Mouse (Mus musculus): Measurements from ENCODE around the gene Wbp1. TPM values are rescaled to one million over a fixed set of nuclear protein-coding genes. Genes with fewer than 3 reads are reported as not detected.

Gene Wbp1
- polyA plus RNA-seq, 1 experiment = 70.3 TPM

GRCm38 (mm10) chr6:83115682-83116372 lies 5.5 kb downstream of the Wbp1 start:
- Histone ChIP-seq H3K4me1 (ENCODE audit: control insufficient read depth, insufficient read depth, insufficient read length, low read length) (peaks cover 8% of the 10 kb centered on the region; the same call in 1 of the 2 replicates), H3K4me3 (ENCODE audit: insufficient read depth, low read depth, low read length) (peak overlapping the region; percentile 89), H3K27ac (replicated peaks; ENCODE audit: low read depth, low read length) (no peak overlapping the region)

GRCm38 (mm10) chr6:83115011-83115671 lies 6.2 kb downstream of the Wbp1 start, which contains the start of gene Mogs:
TSS of gene Mogs (plus strand) at chr6:83115496.
- H3K27ac ChIP-seq (replicated peaks; ENCODE audit: low read depth, low read length) = peak within 1 kb of the TSS; percentile 94
- H3K4me3 ChIP-seq (ENCODE audit: insufficient read depth, low read depth, low read length) = peak within 1 kb of the TSS; percentile 89
- peaks cover 8% of the 10 kb centered on the region; the same call in 1 of the 2 replicates for H3K4me1 ChIP-seq (ENCODE audit: control insufficient read depth, insufficient read depth, insufficient read length, low read length)

GRCm38 (mm10) chr6:83111510-83112136 lies 9.7 kb downstream of the Wbp1 start:
- H3K4me3 ChIP-seq (ENCODE audit: insufficient read depth, low read depth, low read length) = no peak overlapping the region
- H3K27ac ChIP-seq (replicated peaks; ENCODE audit: low read depth, low read length) = no peak overlapping the region
- peaks cover 7% of the 10 kb centered on the region; the same call in 1 of the 2 replicates for H3K4me1 ChIP-seq (ENCODE audit: control insufficient read depth, insufficient read depth, insufficient read length, low read length)

- Histone ChIP-seq H3K4me1 (ENCODE audit: control insufficient read depth, insufficient read depth, insufficient read length, low read length) (peaks cover 4% of the 10 kb centered on the region; the same call in 1 of the 2 replicates), H3K4me3 (ENCODE audit: insufficient read depth, low read depth, low read length) (peak within 1 kb of the TSS; percentile 89), H3K27ac (replicated peaks; ENCODE audit: low read depth, low read length) (peak within 1 kb of the TSS; percentile 92)
Measured at GRCm38 (mm10) chr6:83108762-83109668, 12.3 kb downstream of the Wbp1 start, which contains the start of gene Mrpl53. TSS of gene Mrpl53 (plus strand) at chr6:83109040.

GRCm38 (mm10) chr6:83107566-83108400 lies 13.6 kb downstream of the Wbp1 start:
- peak overlapping the region; percentile 89 for H3K4me3 ChIP-seq (ENCODE audit: insufficient read depth, low read depth, low read length)
- no peak overlapping the region for H3K27ac ChIP-seq (replicated peaks; ENCODE audit: low read depth, low read length)
- H3K4me1 ChIP-seq (ENCODE audit: control insufficient read depth, insufficient read depth, insufficient read length, low read length) = peaks cover 4% of the 10 kb centered on the region

GRCm38 (mm10) chr6:83104158-83104557 lies 17.2 kb downstream of the Wbp1 start:
- H3K4me3 ChIP-seq (ENCODE audit: insufficient read depth, low read depth, low read length) = no peak overlapping the region
- peaks cover 10% of the 10 kb centered on the region for H3K4me1 ChIP-seq (ENCODE audit: control insufficient read depth, insufficient read depth, insufficient read length, low read length)
- H3K27ac ChIP-seq (replicated peaks; ENCODE audit: low read depth, low read length) = no peak overlapping the region

- Histone ChIP-seq H3K4me1 (ENCODE audit: control insufficient read depth, insufficient read depth, insufficient read length, low read length) (peaks cover 10% of the 10 kb centered on the region), H3K27ac (replicated peaks; ENCODE audit: low read depth, low read length) (no peak overlapping the region), H3K4me3 (ENCODE audit: insufficient read depth, low read depth, low read length) (0 out of 2 replicates have a peak overlapping the region, but pooled peaks have one; percentile 76)
Measured at GRCm38 (mm10) chr6:83103130-83103650, 18.2 kb downstream of the Wbp1 start.

- H3K4me3 ChIP-seq (ENCODE audit: insufficient read depth, low read depth, low read length) = peak overlapping the region; percentile 76
- peaks cover 6% of the 10 kb centered on the region for H3K4me1 ChIP-seq (ENCODE audit: control insufficient read depth, insufficient read depth, insufficient read length, low read length)
- peak overlapping the region; percentile 42 for H3K27ac ChIP-seq (replicated peaks; ENCODE audit: low read depth, low read length)
Measured at GRCm38 (mm10) chr6:83101688-83102556, 19.4 kb downstream of the Wbp1 start.

GRCm38 (mm10) chr6:83101316-83101687 lies 20.1 kb downstream of the Wbp1 start, which contains the start of the genes Ccdc142 and Gm42688:
TSS of gene Ccdc142 (plus strand) at chr6:83101601.
TSS of gene Gm42688 (plus strand) at chr6:83101617.
- H3K27ac ChIP-seq (replicated peaks; ENCODE audit: low read depth, low read length) = peak within 1 kb of the TSS; percentile 42
- peak within 1 kb of the TSS; percentile 76 for H3K4me3 ChIP-seq (ENCODE audit: insufficient read depth, low read depth, low read length)
- H3K4me1 ChIP-seq (ENCODE audit: control insufficient read depth, insufficient read depth, insufficient read length, low read length) = peaks cover 6% of the 10 kb centered on the region

GRCm38 (mm10) chr6:83098411-83098810 lies 22.9 kb downstream of the Wbp1 start:
- peaks cover 6% of the 10 kb centered on the region for H3K4me1 ChIP-seq (ENCODE audit: control insufficient read depth, insufficient read depth, insufficient read length, low read length)
- no peak overlapping the region for H3K27ac ChIP-seq (replicated peaks; ENCODE audit: low read depth, low read length)
- no peak overlapping the region for H3K4me3 ChIP-seq (ENCODE audit: insufficient read depth, low read depth, low read length)

- Histone ChIP-seq H3K4me3 (ENCODE audit: insufficient read depth, low read depth, low read length) (no peak overlapping the region), H3K27ac (replicated peaks; ENCODE audit: low read depth, low read length) (no peak overlapping the region), H3K4me1 (ENCODE audit: control insufficient read depth, insufficient read depth, insufficient read length, low read length) (peaks cover 2% of the 10 kb centered on the region; the same call in 1 of the 2 replicates)
Measured at GRCm38 (mm10) chr6:83095968-83096367, 25.4 kb downstream of the Wbp1 start.

GRCm38 (mm10) chr6:83092416-83093127 lies 28.8 kb downstream of the Wbp1 start:
- Histone ChIP-seq H3K27ac (replicated peaks; ENCODE audit: low read depth, low read length) (peak overlapping the region; percentile 30; the same call in 1 of the 2 replicates), H3K4me3 (ENCODE audit: insufficient read depth, low read depth, low read length) (no peak overlapping the region), H3K4me1 (ENCODE audit: control insufficient read depth, insufficient read depth, insufficient read length, low read length) (peaks cover 2% of the 10 kb centered on the region; the same call in 1 of the 2 replicates)

All from brown adipose tissue, adult 24 weeks (tissue).